Mouse (Mus musculus) hindbrain, embryonic 13.5 days (tissue): ENCODE measurements at regions not wholly inside any gene's neighbourhood (a gene's known extent, or its start where the extent isn't known, plus 50 kb on each side); places are given as distances from the start of the nearest gene placed in this dataset.

Experiments
- ATAC-seq: fragments of 200-750 bp; cut with Nextera tagmentation; 2 replicates; pipeline ENCODE4 v1.8.0; 2017; ENCODE audit warnings: moderate TSS enrichment; ENCODE audit not compliant: low FRiP score
- H3K27ac ChIP-seq: fragments of 300-500 bp; sonication (generic); 2 replicates; pipeline ENCODE4 v1.5.1; 2015; ENCODE audit warnings: inconsistent platforms, mild to moderate bottlenecking, moderate library complexity
- H3K27me3 ChIP-seq: fragments of 300-500 bp; sonication (generic); 2 replicates; pipeline ENCODE4 v1.6.1; 2015; ENCODE audit warnings: mild to moderate bottlenecking, inconsistent platforms
- H3K36me3 ChIP-seq: fragments of 300-500 bp; sonication (generic); 2 replicates; pipeline ENCODE4 v1.6.1; 2015; ENCODE audit warnings: mild to moderate bottlenecking, inconsistent platforms
- H3K4me1 ChIP-seq: fragments of 300-500 bp; sonication (generic); replicated peaks from 2 replicates; pipeline ENCODE4 v1.6.1; 2015; ENCODE audit warnings: inconsistent platforms
- H3K4me2 ChIP-seq: fragments of 300-500 bp; sonication (generic); 2 replicates; pipeline ENCODE4 v1.6.1; 2015; ENCODE audit warnings: inconsistent platforms, mild to moderate bottlenecking, moderate library complexity
- H3K4me3 ChIP-seq: fragments of 300-500 bp; sonication (generic); 2 replicates; pipeline ENCODE4 v1.5.1; 2015; ENCODE audit warnings: mild to moderate bottlenecking, inconsistent platforms
- H3K9ac ChIP-seq: fragments of 300-500 bp; sonication (generic); 2 replicates; pipeline ENCODE4 v1.6.1; 2015; ENCODE audit warnings: mild to moderate bottlenecking, inconsistent platforms
- H3K9me3 ChIP-seq: fragments of 300-500 bp; sonication (generic); 2 replicates; pipeline ENCODE4 v1.6.1; 2016; ENCODE audit warnings: inconsistent platforms
- WGBS: fragments of 180-500 bp; shearing (Covaris S2); methylation state at CpG from one replicate; pipeline ENCODE4 v1.1.7; 2015; 5-methylcytosine and 5-hydroxymethylcytosine counted together

DNA sequence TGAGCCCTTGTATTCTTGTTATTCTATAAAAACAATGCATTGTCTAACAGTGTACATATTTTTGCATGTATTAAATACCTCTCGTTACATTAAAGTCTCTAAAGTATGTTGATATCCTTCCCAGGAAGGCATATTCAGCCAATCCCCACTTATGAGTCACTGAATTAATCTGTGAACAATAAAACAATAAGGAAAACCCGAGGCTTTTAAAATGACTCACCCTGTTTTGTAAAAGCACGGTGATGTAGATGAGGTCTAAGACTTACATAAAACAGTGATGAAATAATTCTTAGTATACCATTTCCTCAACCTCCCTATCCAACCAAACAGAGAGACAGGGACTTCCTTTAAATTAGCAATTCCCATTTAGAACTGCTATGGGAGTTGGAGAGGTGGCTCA lies 95.8 kb downstream of the Asb7 start:
- WGBS = 87% methylated on average over 3 of the region's 3 CpGs
- Histone ChIP-seq H3K9ac (no peak overlapping the region), H3K27me3 (no peaks in the 10 kb centered on the region), H3K4me3 (no peak overlapping the region), H3K9me3 (peaks cover 6% of the 10 kb centered on the region; the same call in 1 of the 2 replicates), H3K27ac (no peak overlapping the region), H3K4me1 (no peaks in the 10 kb centered on the region), H3K4me2 (no peak overlapping the region), H3K36me3 (no peaks in the 10 kb centered on the region)
- no peak for ATAC-seq

DNA sequence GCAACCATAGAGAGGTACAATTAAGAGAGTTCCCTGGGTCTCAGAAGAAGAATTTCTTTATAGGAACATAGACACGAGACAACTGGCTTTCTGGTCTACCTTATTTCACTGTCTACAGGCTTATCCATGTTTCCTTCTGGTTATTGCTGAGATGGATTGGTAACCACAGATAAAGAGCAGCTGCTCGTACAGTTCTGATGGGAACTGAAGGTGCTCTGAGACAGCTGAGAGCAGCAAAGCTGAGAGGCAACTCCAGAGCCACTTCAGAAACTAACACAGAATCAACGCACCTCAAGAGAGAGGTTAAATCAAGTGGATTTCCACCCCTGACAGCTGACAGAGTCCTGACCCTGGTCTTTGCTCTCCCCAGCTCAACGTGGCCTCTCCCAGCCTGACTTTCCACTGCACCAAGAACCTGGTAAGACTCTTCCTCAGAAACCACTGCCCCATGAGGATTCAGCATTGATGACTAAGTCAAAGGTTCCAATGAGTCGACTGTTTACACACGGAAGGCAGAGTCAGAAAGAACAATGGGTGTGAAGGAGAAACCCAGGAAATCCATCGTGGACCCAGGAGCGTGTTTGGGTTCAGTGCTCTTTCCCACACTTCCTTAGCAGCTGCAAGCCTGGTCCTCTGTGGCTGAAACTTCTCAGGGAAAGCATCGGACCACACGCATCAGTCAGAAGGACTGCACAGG lies 97.7 kb downstream of the Asb7 start:
- 88% methylated on average over 10 of the region's 10 CpGs for WGBS
- no peaks in the 10 kb centered on the region for H3K4me1 ChIP-seq
- H3K9me3 ChIP-seq = peaks cover 6% of the 10 kb centered on the region; the same call in 1 of the 2 replicates
- no peaks in the 10 kb centered on the region for H3K27me3 ChIP-seq
- no peaks in the 10 kb centered on the region for H3K36me3 ChIP-seq
- ATAC-seq = no peak
- no peak overlapping the region for H3K27ac ChIP-seq
- no peak overlapping the region for H3K4me2 ChIP-seq
- no peak overlapping the region for H3K4me3 ChIP-seq
- H3K9ac ChIP-seq = no peak overlapping the region

DNA sequence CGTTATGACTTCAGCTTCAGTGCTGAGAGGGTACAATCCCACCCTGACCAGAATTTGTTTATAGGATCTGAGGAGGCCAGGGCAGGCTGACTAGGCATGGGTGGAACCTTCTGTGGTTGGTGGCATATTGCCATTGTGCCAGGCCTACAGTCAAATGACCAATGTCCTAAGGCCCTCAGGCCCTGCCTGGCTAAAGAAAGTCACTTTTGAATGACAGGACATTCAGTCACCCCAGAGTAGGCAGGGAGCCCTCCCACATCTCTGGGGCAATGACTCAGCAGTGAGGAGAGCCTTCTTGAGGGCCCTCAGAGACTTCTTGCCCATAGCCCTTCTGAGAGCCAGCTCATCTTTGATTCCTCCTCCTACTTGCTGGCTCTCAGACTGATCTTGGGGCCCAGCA lies 102.9 kb downstream of the Asb7 start:
- Histone ChIP-seq H3K9ac (no peak overlapping the region), H3K27me3 (no peaks in the 10 kb centered on the region), H3K4me2 (no peak overlapping the region), H3K4me3 (no peak overlapping the region), H3K4me1 (no peaks in the 10 kb centered on the region), H3K36me3 (no peaks in the 10 kb centered on the region), H3K9me3 (peaks cover 6% of the 10 kb centered on the region; the same call in 1 of the 2 replicates), H3K27ac (no peak overlapping the region)
- no peak for ATAC-seq
- WGBS = 91% methylated on average over 1 of the region's 1 CpGs

DNA sequence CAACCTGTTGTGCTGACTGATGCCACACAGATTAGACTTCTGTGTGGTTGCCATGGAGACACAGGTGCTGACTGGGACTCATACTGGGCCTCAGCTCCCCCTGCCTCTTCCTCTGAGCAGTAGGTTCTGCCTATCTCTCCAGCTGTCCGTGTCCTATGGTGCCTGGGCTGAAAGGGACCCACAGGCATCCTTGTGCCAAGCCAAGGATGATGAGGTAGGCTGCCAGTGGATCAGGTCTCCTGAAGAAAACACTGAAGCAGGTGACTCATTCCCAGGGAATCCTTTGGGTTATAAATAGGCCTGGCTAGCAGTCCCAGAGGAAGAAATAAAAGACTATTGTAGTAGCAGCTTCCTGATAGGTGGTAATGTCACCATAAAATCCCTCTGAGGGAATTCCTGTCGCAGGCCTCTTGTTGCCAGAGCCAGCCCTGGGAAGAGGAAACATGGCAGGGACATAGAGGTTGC lies 108.7 kb downstream of the Asb7 start:
- H3K27me3 ChIP-seq = no peaks in the 10 kb centered on the region
- no peaks in the 10 kb centered on the region for H3K36me3 ChIP-seq
- no peaks in the 10 kb centered on the region for H3K9me3 ChIP-seq
- no peak overlapping the region for H3K9ac ChIP-seq
- H3K27ac ChIP-seq = no peak overlapping the region
- no peak overlapping the region for H3K4me2 ChIP-seq
- no peak overlapping the region for H3K4me3 ChIP-seq
- H3K4me1 ChIP-seq = no peaks in the 10 kb centered on the region
- WGBS = 59% methylated on average over 2 of the region's 2 CpGs
- no peak for ATAC-seq

DNA sequence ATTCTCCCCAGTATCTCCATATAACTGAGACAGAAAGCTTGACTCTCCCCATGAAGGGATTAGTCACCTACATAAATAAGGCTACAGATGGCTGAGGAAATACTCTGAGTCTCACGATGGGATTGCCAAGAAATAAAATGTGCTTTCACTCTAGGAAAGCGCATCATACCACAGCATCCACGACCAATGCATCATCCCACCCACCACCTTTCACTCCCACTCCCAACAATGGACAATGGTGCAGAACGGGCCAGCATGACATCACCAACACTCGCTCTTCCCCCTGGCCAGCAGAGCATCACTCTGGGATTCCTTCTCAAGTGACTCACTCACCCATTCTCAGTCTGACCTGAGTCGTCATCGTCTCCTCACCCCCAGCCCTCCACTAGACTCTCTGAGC lies 113.1 kb downstream of the Asb7 start:
- no peaks in the 10 kb centered on the region for H3K27me3 ChIP-seq
- H3K4me2 ChIP-seq = no peak overlapping the region
- no peak for ATAC-seq
- WGBS = 86% methylated on average over 7 of the region's 7 CpGs
- no peaks in the 10 kb centered on the region for H3K9me3 ChIP-seq
- no peaks in the 10 kb centered on the region for H3K36me3 ChIP-seq
- H3K4me1 ChIP-seq = no peaks in the 10 kb centered on the region
- H3K4me3 ChIP-seq = no peak overlapping the region
- H3K27ac ChIP-seq = no peak overlapping the region
- H3K9ac ChIP-seq = no peak overlapping the region

GRCm38 (mm10) chr7:66571451-66571850 lies 117.9 kb downstream of the Asb7 start:
- H3K36me3 ChIP-seq = no peaks in the 10 kb centered on the region
- no peak overlapping the region for H3K9ac ChIP-seq
- H3K4me1 ChIP-seq = no peaks in the 10 kb centered on the region
- H3K27me3 ChIP-seq = no peaks in the 10 kb centered on the region
- no peak for ATAC-seq
- no peak overlapping the region for H3K4me2 ChIP-seq
- WGBS = 79% methylated on average over 5 of the region's 5 CpGs
- no peaks in the 10 kb centered on the region for H3K9me3 ChIP-seq
- H3K4me3 ChIP-seq = no peak overlapping the region
- H3K27ac ChIP-seq = no peak overlapping the region

GRCm38 (mm10) chr7:66547694-66548093 lies 120.4 kb upstream of the Aldh1a3 start:
- Histone ChIP-seq H3K4me2 (no peak overlapping the region), H3K9ac (no peak overlapping the region), H3K36me3 (no peaks in the 10 kb centered on the region), H3K27me3 (no peaks in the 10 kb centered on the region), H3K9me3 (no peaks in the 10 kb centered on the region), H3K4me1 (no peaks in the 10 kb centered on the region), H3K4me3 (no peak overlapping the region), H3K27ac (no peak overlapping the region)
- 89% methylated on average over 11 of the region's 11 CpGs for WGBS
- no peak for ATAC-seq

GRCm38 (mm10) chr7:66545184-66545583 lies 117.9 kb upstream of the Aldh1a3 start:
- H3K9ac ChIP-seq = no peak overlapping the region

DNA sequence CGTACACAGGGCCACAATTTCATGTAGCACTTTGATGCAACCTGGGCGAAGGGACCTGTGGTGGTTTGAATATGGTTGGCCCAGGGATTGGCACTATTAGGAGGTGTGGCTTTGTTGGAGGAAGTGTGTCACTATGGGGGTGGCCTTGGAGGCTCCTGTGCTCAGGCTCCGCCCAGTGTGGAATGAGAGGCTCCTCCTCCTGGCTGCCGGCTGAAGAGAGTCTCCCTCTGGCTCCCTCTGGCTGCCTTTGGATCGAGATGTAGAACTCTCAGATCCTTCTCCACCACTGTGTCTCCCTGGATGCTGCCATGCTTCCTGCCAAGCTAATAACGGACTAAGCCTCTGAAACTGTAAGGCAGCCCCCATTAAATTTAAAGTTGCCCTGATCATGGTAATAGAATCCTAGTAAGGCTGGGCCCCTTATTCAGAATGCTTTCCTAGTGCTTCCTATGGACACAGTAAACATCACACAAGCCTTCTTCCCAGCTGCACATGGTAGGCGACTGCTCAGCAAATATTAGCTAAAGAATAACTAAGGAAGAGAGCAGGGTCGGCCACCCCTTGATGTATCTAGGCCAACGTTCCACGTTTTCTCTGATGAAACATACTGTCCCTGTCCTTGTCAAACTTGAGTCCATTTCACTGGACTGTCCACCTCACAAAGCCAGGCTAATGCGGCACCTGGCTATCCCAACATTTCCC lies 117.2 kb upstream of the Aldh1a3 start:
- Histone ChIP-seq H3K27me3 (no peaks in the 10 kb centered on the region), H3K9ac (no peak overlapping the region), H3K4me2 (no peak overlapping the region), H3K9me3 (no peaks in the 10 kb centered on the region), H3K4me1 (no peaks in the 10 kb centered on the region), H3K4me3 (no peak overlapping the region), H3K27ac (no peak overlapping the region), H3K36me3 (no peaks in the 10 kb centered on the region)
- 87% methylated on average over 11 of the region's 11 CpGs for WGBS
- no peak for ATAC-seq

More at GRCm38 (mm10) chr7:66545184-66545583, 117.9 kb upstream of the Aldh1a3 start:
- no peak overlapping the region for H3K4me3 ChIP-seq
- ATAC-seq = no peak
- no peaks in the 10 kb centered on the region for H3K36me3 ChIP-seq
- no peaks in the 10 kb centered on the region for H3K4me1 ChIP-seq
- WGBS = 81% methylated on average over 9 of the region's 9 CpGs
- H3K9me3 ChIP-seq = no peaks in the 10 kb centered on the region
- H3K27ac ChIP-seq = no peak overlapping the region
- no peaks in the 10 kb centered on the region for H3K27me3 ChIP-seq
- H3K4me2 ChIP-seq = no peak overlapping the region

GRCm38 (mm10) chr7:66532596-66532995 lies 105.3 kb upstream of the Aldh1a3 start:
- Histone ChIP-seq H3K4me3 (no peak overlapping the region), H3K4me1 (no peaks in the 10 kb centered on the region), H3K4me2 (no peak overlapping the region), H3K27ac (no peak overlapping the region), H3K9ac (no peak overlapping the region), H3K36me3 (no peaks in the 10 kb centered on the region), H3K27me3 (no peaks in the 10 kb centered on the region), H3K9me3 (no peaks in the 10 kb centered on the region)
- WGBS = 85% methylated on average over 6 of the region's 6 CpGs
- no peak for ATAC-seq

GRCm38 (mm10) chr7:66532048-66532447 lies 104.7 kb upstream of the Aldh1a3 start:
- WGBS = 80% methylated on average over 8 of the region's 8 CpGs

DNA sequence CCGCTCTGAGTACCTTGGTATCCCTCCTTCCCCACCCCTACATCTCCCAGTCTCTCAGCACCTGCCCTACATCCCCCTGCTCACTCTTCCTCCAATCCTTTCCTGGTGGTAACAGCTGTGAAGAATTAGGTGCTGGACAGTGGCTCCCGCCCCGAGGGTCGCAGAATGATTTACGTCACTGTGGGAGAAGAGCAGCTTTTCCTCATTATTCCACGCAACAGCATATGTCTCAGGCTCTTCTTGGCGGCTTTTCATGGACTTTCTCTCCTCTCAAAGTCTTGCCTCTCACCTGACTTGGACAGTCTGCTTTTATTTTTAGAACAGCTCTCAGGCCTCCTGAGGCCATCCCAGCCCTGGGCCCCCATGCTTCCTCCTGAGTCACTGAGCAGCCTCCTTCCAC lies 103.8 kb upstream of the Aldh1a3 start:
- H3K9me3 ChIP-seq = no peaks in the 10 kb centered on the region
- no peak overlapping the region for H3K4me2 ChIP-seq
- H3K27ac ChIP-seq = no peak overlapping the region
- no peak for ATAC-seq
- no peak overlapping the region for H3K4me3 ChIP-seq
- 74% methylated on average over 7 of the region's 7 CpGs for WGBS
- H3K36me3 ChIP-seq = no peaks in the 10 kb centered on the region
- no peaks in the 10 kb centered on the region for H3K27me3 ChIP-seq
- no peak overlapping the region for H3K9ac ChIP-seq
- no peaks in the 10 kb centered on the region for H3K4me1 ChIP-seq

More at GRCm38 (mm10) chr7:66532048-66532447, 104.7 kb upstream of the Aldh1a3 start:
- Histone ChIP-seq H3K4me1 (no peaks in the 10 kb centered on the region), H3K4me2 (no peak overlapping the region), H3K9ac (no peak overlapping the region), H3K27me3 (no peaks in the 10 kb centered on the region), H3K36me3 (no peaks in the 10 kb centered on the region), H3K9me3 (no peaks in the 10 kb centered on the region), H3K4me3 (no peak overlapping the region), H3K27ac (no peak overlapping the region)
- no peak for ATAC-seq

DNA sequence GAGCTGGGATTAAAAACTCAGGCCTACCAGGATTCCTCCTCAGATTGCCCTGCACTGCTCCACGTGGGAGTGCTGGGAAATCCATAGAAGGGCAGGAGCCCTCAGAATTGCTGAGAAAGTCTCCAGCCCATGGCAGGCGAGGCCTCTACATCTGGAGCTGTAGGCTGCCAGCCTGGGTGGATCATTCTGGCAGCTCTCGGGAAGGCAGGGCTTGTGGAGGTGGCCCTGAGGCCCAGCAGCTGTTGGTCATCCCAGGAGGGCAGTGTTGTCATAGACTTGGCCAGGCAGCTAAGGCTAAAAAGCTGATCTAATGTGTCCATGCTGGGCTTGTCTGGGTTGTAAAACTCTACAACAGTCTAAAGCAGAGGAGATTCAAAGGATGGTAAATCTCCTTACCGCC lies 101.6 kb upstream of the Aldh1a3 start:
- no peaks in the 10 kb centered on the region for H3K4me1 ChIP-seq
- no peak overlapping the region for H3K4me2 ChIP-seq
- no peak overlapping the region for H3K27ac ChIP-seq
- 79% methylated on average over 4 of the region's 4 CpGs for WGBS
- H3K4me3 ChIP-seq = no peak overlapping the region
- no peaks in the 10 kb centered on the region for H3K36me3 ChIP-seq
- H3K9me3 ChIP-seq = no peaks in the 10 kb centered on the region
- no peak overlapping the region for H3K9ac ChIP-seq
- no peak for ATAC-seq
- H3K27me3 ChIP-seq = no peaks in the 10 kb centered on the region
